In the genomic region with DNA sequence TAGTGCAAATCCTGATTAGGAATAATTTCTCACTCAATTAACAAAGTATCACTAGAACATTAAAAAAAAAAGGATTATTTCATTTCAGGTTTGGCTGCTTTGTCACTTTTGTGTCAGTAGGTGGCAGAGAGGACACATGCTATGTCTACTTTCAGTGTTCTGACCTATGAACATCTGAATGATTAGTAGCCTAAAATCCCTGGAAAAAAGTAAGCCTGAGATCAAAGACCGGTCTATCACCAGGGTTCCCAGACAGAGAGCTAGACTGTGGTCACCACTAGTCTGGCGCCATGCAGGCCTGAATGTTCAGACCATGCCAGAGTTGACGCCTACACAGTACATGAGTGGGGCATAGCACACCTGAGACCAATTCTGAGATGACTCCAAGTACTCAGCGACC, we compare ENCODE assay signal across 9 mouse cellular contexts. TPM values are rescaled to one million over a fixed set of nuclear protein-coding genes. Genes with fewer than 3 reads are reported as not detected.
A peak's percentile ranks its signal among the peaks of the same experiment; 100 is the strongest.
DNase-seq lines count a peak whose midpoint lies in the region; ATAC-seq and TF ChIP-seq lines count a peak whose summit lies in the region.
"Had no signal": no experiment of that assay in that cellular context is flagged by ENCODE, and none has a peak within 500 bp of the region (broad histone marks: within the 10 kb centered on the region; RNA-seq: fewer than 3 reads in every experiment).

No protein-coding gene starts in this region.

- H3K9me3 ChIP-seq in E14TG2a.4 (ENCODE audit: low read length) = peaks cover 14% of the 10 kb centered on the region
- no peaks in the 10 kb centered on the region for H3K9me3 ChIP-seq in liver, postnatal 0 days (ENCODE audit: low read length)
- H3K9me3 ChIP-seq: hindbrain, embryonic 15.5 days had no signal

- no peak for DNase-seq in layer of hippocampus, adult 2 months (ENCODE audit: low spot score in 2 of 2)
- DNase-seq in layer of hippocampus, adult 8-10 months (ENCODE audit: low spot score in 2 of 2) = no peak
- no peak for DNase-seq in liver, postnatal 0 days
- no peak for DNase-seq in cerebellum, postnatal 36 days
- DNase-seq in spleen, postnatal 10 days (ENCODE audit: low spot score in 2 of 2) = no peak

- H3K4me2 ChIP-seq in liver, postnatal 0 days (ENCODE audit: low read depth, low read length) = no peak overlapping the region
- H3K4me2 ChIP-seq: hindbrain, embryonic 15.5 days had no signal

- H3K36me3 ChIP-seq in E14TG2a.4 (ENCODE audit: insufficient read depth, low read length) = no peaks in the 10 kb centered on the region
- no peaks in the 10 kb centered on the region for H3K36me3 ChIP-seq in liver, postnatal 0 days (replicated peaks; ENCODE audit: insufficient read depth, low read length)
- H3K36me3 ChIP-seq: hindbrain, embryonic 15.5 days had no signal

- peak; percentile 45 for ATAC-seq in activated CD4-positive, CD25-positive, alpha-beta regulatory T cell, adult 4 months
- peak; percentile 81 for ATAC-seq in liver, postnatal 0 days

- peak; percentile 82 for TF ChIP-seq CTCF in layer of hippocampus, adult 2 months (conservative IDR thresholded peaks at IDR 0.05)
- TF ChIP-seq CTCF in E14TG2a.4 (conservative IDR thresholded peaks at IDR 0.05; ENCODE audit: low read length) = peak; percentile 23; the same call in 1 of the 2 replicates
- peak; percentile 81 for TF ChIP-seq CTCF in liver, postnatal 0 days (IDR thresholded peaks at IDR 0.05; ENCODE audit: low read depth)

- 55% methylated on average over 4 of the region's 4 CpGs for WGBS in liver, postnatal 0 days (ENCODE audit: insufficient replicate concordance)

- H3K4me3 ChIP-seq in layer of hippocampus, adult 2 months = no peak overlapping the region
- no peak overlapping the region for H3K4me3 ChIP-seq in E14TG2a.4 (replicated peaks; ENCODE audit: low read length)
- H3K4me3 ChIP-seq in liver, postnatal 0 days (ENCODE audit: low read depth, low read length) = no peak overlapping the region
- H3K4me3 ChIP-seq: hindbrain, embryonic 15.5 days; megakaryocyte, embryonic 14.5 days had no signal

- H3K4me1 ChIP-seq in E14TG2a.4 (replicated peaks; ENCODE audit: low read depth, low read length) = peaks cover 37% of the 10 kb centered on the region
- H3K4me1 ChIP-seq in liver, postnatal 0 days (ENCODE audit: insufficient read depth) = no peaks in the 10 kb centered on the region

- no peak for TF ChIP-seq EP300 in liver, postnatal 0 days (IDR thresholded peaks at IDR 0.05; ENCODE audit: low read depth)

- no peak overlapping the region for H3K27ac ChIP-seq in layer of hippocampus, adult 2 months
- no peak overlapping the region for H3K27ac ChIP-seq in liver, postnatal 0 days (ENCODE audit: low read depth)
- H3K27ac ChIP-seq: hindbrain, embryonic 15.5 days had no signal

- H3K9ac ChIP-seq in liver, postnatal 0 days (replicated peaks) = no peak overlapping the region
- H3K9ac ChIP-seq: hindbrain, embryonic 15.5 days had no signal

- peaks cover 3% of the 10 kb centered on the region; the same call in 1 of the 2 replicates for H3K27me3 ChIP-seq in E14TG2a.4 (ENCODE audit: insufficient read depth, low read length)
- H3K27me3 ChIP-seq in liver, postnatal 0 days (ENCODE audit: insufficient read depth, low read length) = no peaks in the 10 kb centered on the region
- H3K27me3 ChIP-seq: hindbrain, embryonic 15.5 days had no signal

RNA-seq across cellular contexts. Expression of gene Tpp2, which starts 30.6 kb away (rescaled TPM):
- total RNA-seq in layer of hippocampus, adult 2 months (2021) = 10 to 100 TPM; 49.6 to 51.5 TPM
- 10 to 100 TPM; 50.9 to 54.9 (median 51.3) TPM for total RNA-seq in layer of hippocampus, adult 8-10 months (2022)
- polyA plus RNA-seq in activated CD4-positive, CD25-positive, alpha-beta regulatory T cell, adult 4 months (2017; shearing (Covaris generic)) = 100 to 1,000 TPM; 111 to 114 TPM
- polyA plus RNA-seq in liver, postnatal 0 days (2015; fragmentation: Nextera tagmentation; extraction: Ambion mirVana) = 14.8 and 17.8 TPM in 2 replicates

Comparison
In these comparisons a context has a peak if more than half of its experiments do, and no peak if none do; other contexts are left out.
1. CTCF ChIP-seq: peak in every context shown above with its lines; median percentile 82 in layer of hippocampus, adult 2 months; 81 in liver, postnatal 0 days; 23 in E14TG2a.4.